Mouse (Mus musculus): ENCODE measurements at regions not wholly inside any gene's neighbourhood (a gene's known extent, or its start where the extent isn't known, plus 50 kb on each side); places are given as distances from the start of the nearest gene placed in this dataset.

- TF ChIP-seq POLR2A (IDR thresholded peaks at IDR 0.05; ENCODE audit: borderline replicate concordance, control insufficient read depth, low read depth, low read length) (no peak), CTCF (IDR thresholded peaks at IDR 0.05; ENCODE audit: control insufficient read depth, insufficient read depth, low read length) (no peak)
- Histone ChIP-seq H3K4me1 (ENCODE audit: control insufficient read depth, insufficient read depth, low read length) (no peaks in the 10 kb centered on the region), H3K4me3 (replicated peaks; ENCODE audit: control insufficient read depth, low read depth, low read length) (no peak overlapping the region), H3K27ac (ENCODE audit: control insufficient read depth, insufficient read depth, low read depth, low read length, poor library complexity) (no peak overlapping the region)
- WGBS = 81% methylated on average over 4 of the region's 4 CpGs
Observed at GRCm38 (mm10) chr1:121136284-121136683, 196.1 kb downstream of the Insig2 start.

DNA sequence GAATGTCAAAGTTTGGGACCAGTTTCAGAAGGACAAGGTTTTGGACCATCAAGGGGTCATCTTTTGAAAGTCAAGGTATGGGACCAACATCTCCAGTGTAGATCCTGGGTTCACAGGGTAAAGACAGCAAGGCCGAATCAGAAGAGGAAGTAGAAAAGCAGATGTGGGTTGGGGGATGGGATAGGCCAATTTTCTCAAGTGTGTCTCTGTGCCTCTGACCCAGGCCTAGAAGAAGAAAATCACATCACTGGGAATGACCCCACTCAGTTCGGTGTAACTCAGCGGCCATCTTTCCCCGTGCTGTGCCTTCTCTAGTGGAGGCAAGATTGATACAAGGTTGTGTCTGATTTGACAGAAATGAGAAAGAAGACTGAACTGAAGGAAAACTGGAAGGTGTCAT is 195.5 kb downstream of the Insig2 start:
- TF ChIP-seq POLR2A (IDR thresholded peaks at IDR 0.05; ENCODE audit: borderline replicate concordance, control insufficient read depth, low read depth, low read length) (no peak), CTCF (IDR thresholded peaks at IDR 0.05; ENCODE audit: control insufficient read depth, insufficient read depth, low read length) (no peak)
- 73% methylated on average over 4 of the region's 4 CpGs for WGBS
- H3K27ac ChIP-seq (ENCODE audit: control insufficient read depth, insufficient read depth, low read depth, low read length, poor library complexity) = no peak overlapping the region
- H3K4me1 ChIP-seq (ENCODE audit: control insufficient read depth, insufficient read depth, low read length) = no peaks in the 10 kb centered on the region
- no peak overlapping the region for H3K4me3 ChIP-seq (replicated peaks; ENCODE audit: control insufficient read depth, low read depth, low read length)

DNA sequence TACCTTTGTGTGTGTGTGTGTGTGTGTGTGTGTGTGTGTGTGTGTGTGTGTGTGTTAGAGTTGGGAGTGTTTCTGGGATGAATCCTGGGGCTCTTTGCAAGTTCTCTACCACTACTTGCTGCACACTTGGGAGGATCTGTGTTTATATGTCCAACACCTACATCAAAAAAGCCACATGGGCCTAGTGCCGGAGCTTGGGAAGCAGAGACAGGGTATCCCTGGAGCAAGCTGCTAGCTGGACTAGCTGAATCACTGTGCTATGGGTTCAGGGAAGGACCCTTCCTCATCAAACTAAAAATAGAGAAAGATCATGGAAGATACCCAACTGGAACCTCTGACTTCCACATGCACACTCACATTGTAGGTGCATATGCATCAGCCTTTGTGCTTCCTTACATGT is 187.4 kb downstream of the Insig2 start:
- WGBS = 72% methylated on average over 1 of the region's 1 CpGs
- Histone ChIP-seq H3K4me1 (ENCODE audit: control insufficient read depth, insufficient read depth, low read length) (no peaks in the 10 kb centered on the region), H3K27ac (ENCODE audit: control insufficient read depth, insufficient read depth, low read depth, low read length, poor library complexity) (no peak overlapping the region), H3K4me3 (replicated peaks; ENCODE audit: control insufficient read depth, low read depth, low read length) (no peak overlapping the region)
- TF ChIP-seq CTCF (IDR thresholded peaks at IDR 0.05; ENCODE audit: control insufficient read depth, insufficient read depth, low read length) = no peak
- no peak for TF ChIP-seq POLR2A (IDR thresholded peaks at IDR 0.05; ENCODE audit: borderline replicate concordance, control insufficient read depth, low read depth, low read length)

DNA sequence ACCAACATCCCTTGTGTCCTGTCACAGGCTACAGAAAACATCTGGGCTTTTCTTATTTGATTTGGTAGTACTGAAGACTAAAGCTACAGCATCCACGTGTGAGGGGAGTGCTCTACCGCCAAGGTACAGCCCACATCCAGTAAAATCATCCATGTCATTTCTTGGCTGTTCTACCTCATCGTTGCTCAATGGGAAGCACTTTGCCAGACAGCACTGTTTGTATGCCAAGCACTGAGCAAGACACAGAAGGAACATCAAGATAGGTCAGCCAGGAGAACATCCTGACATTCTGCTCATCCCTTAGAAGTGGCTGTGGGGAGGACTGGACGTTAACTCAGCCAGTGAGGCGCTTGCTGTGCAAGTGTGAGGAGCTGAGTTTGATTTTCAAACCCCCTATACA is 178.9 kb downstream of the Insig2 start:
- Histone ChIP-seq H3K4me1 (ENCODE audit: control insufficient read depth, insufficient read depth, low read length) (no peaks in the 10 kb centered on the region), H3K27ac (ENCODE audit: control insufficient read depth, insufficient read depth, low read depth, low read length, poor library complexity) (no peak overlapping the region), H3K4me3 (replicated peaks; ENCODE audit: control insufficient read depth, low read depth, low read length) (no peak overlapping the region)
- 63% methylated on average over 5 of the region's 5 CpGs for WGBS
- TF ChIP-seq POLR2A (IDR thresholded peaks at IDR 0.05; ENCODE audit: borderline replicate concordance, control insufficient read depth, low read depth, low read length) = no peak
- TF ChIP-seq CTCF (IDR thresholded peaks at IDR 0.05; ENCODE audit: control insufficient read depth, insufficient read depth, low read length) = no peak

- TF ChIP-seq POLR2A (IDR thresholded peaks at IDR 0.05; ENCODE audit: borderline replicate concordance, control insufficient read depth, low read depth, low read length) (no peak), CTCF (IDR thresholded peaks at IDR 0.05; ENCODE audit: control insufficient read depth, insufficient read depth, low read length) (no peak)
- Histone ChIP-seq H3K4me3 (replicated peaks; ENCODE audit: control insufficient read depth, low read depth, low read length) (no peak overlapping the region), H3K4me1 (ENCODE audit: control insufficient read depth, insufficient read depth, low read length) (no peaks in the 10 kb centered on the region), H3K27ac (ENCODE audit: control insufficient read depth, insufficient read depth, low read depth, low read length, poor library complexity) (no peak overlapping the region)
- 13% methylated on average over 8 of the region's 8 CpGs for WGBS
Observed at GRCm38 (mm10) chr1:121154616-121155015, 177.8 kb downstream of the Insig2 start.

DNA sequence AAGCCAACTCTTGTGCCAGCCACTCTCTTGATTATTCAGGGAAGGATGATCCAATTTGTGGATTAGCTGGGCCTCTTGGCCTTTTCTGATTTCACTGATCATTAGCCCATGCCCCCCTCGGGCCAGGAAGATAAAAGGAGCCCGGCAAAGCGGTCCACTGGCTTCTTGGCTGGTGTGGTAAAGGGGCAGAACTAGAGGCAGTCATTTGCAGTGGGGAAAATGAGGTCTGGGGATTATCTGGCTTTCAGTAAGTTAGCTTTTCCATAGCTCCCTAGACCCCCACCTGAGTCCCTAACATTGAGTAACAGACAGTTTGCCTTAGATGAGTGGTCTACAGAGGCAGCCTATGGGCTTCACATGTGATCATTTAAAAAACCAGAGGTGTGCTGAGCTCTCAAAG is 163.7 kb downstream of the Insig2 start:
- H3K4me3 ChIP-seq (replicated peaks; ENCODE audit: control insufficient read depth, low read depth, low read length) = no peak overlapping the region
- H3K27ac ChIP-seq (ENCODE audit: control insufficient read depth, insufficient read depth, low read depth, low read length, poor library complexity) = no peak overlapping the region
- no peak for TF ChIP-seq CTCF (IDR thresholded peaks at IDR 0.05; ENCODE audit: control insufficient read depth, insufficient read depth, low read length)
- TF ChIP-seq POLR2A (IDR thresholded peaks at IDR 0.05; ENCODE audit: borderline replicate concordance, control insufficient read depth, low read depth, low read length) = no peak
- 46% methylated on average over 3 of the region's 3 CpGs for WGBS
- no peaks in the 10 kb centered on the region for H3K4me1 ChIP-seq (ENCODE audit: control insufficient read depth, insufficient read depth, low read length)

GRCm38 (mm10) chr1:121176541-121176940 is 155.8 kb downstream of the Insig2 start:
- no peaks in the 10 kb centered on the region for H3K4me1 ChIP-seq (ENCODE audit: control insufficient read depth, insufficient read depth, low read length)
- H3K4me3 ChIP-seq (replicated peaks; ENCODE audit: control insufficient read depth, low read depth, low read length) = no peak overlapping the region
- H3K27ac ChIP-seq (ENCODE audit: control insufficient read depth, insufficient read depth, low read depth, low read length, poor library complexity) = no peak overlapping the region
- TF ChIP-seq CTCF (IDR thresholded peaks at IDR 0.05; ENCODE audit: control insufficient read depth, insufficient read depth, low read length) (no peak), POLR2A (IDR thresholded peaks at IDR 0.05; ENCODE audit: borderline replicate concordance, control insufficient read depth, low read depth, low read length) (no peak)
- WGBS = 26% methylated on average over 3 of the region's 3 CpGs

- no peak overlapping the region for H3K4me3 ChIP-seq (replicated peaks; ENCODE audit: control insufficient read depth, low read depth, low read length)
- WGBS = 6% methylated on average over 22 of the region's 22 CpGs
- TF ChIP-seq CTCF (IDR thresholded peaks at IDR 0.05; ENCODE audit: control insufficient read depth, insufficient read depth, low read length) = no peak
- no peak for TF ChIP-seq POLR2A (IDR thresholded peaks at IDR 0.05; ENCODE audit: borderline replicate concordance, control insufficient read depth, low read depth, low read length)
Observed at GRCm38 (mm10) chr1:121177136-121177907, 155.1 kb downstream of the Insig2 start.

DNA sequence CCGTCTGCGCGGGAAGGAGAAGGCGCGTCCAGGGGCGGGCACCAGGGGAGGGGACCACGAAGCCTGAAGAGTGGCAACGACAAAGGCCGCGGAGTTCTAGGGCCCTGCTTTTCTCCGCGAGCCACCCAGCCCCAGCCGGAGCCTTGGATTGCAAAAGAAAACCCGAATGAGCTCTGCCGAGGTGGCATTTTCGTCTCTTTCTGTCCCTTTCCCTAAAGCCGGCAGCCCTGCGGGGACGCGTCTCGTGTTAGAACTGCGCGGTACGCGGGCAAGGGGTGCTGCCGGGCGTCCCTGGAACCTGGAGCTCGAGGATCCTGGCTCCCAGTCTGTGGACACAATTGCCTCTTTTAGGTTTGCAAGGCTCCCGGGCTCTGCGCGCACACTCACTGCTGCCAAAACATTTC is 154.5 kb downstream of the Insig2 start:
- WGBS = 3% methylated on average over 31 of the region's 31 CpGs
- H3K4me3 ChIP-seq (replicated peaks; ENCODE audit: control insufficient read depth, low read depth, low read length) = no peak overlapping the region
- no peak overlapping the region for H3K27ac ChIP-seq (ENCODE audit: control insufficient read depth, insufficient read depth, low read depth, low read length, poor library complexity)
- no peak for TF ChIP-seq CTCF (IDR thresholded peaks at IDR 0.05; ENCODE audit: control insufficient read depth, insufficient read depth, low read length)
- H3K4me1 ChIP-seq (ENCODE audit: control insufficient read depth, insufficient read depth, low read length) = no peaks in the 10 kb centered on the region

More at GRCm38 (mm10) chr1:121177136-121177907, 155.1 kb downstream of the Insig2 start:
- Histone ChIP-seq H3K27ac (ENCODE audit: control insufficient read depth, insufficient read depth, low read depth, low read length, poor library complexity) (no peak overlapping the region), H3K4me1 (ENCODE audit: control insufficient read depth, insufficient read depth, low read length) (no peaks in the 10 kb centered on the region)

All from bone marrow, adult 2 months (tissue).